Mouse (Mus musculus): ENCODE results near the gene Pde4c. TPM values are rescaled to one million over a fixed set of nuclear protein-coding genes. Genes with fewer than 3 reads are reported as not detected.

The Pde4c gene
- polyA plus RNA-seq, 1 experiment from 2014 or later, result 0.38 TPM

GRCm38 (mm10) chr8:70794215-70794614 lies 70.7 kb downstream of the Pde4c start:
- Histone ChIP-seq H3K4me3 (ENCODE audit: low read length) (no peak overlapping the region), H3K4me2 (ENCODE audit: low read depth, low read length) (no peak overlapping the region), H3K27me3 (ENCODE audit: control insufficient read depth, insufficient read depth, low read length) (peaks cover 13% of the 10 kb centered on the region), H3K36me3 (ENCODE audit: control insufficient read depth, insufficient read depth) (no peaks in the 10 kb centered on the region), H3K27ac (ENCODE audit: low read length) (no peak overlapping the region), H3K9me3 (replicated peaks; ENCODE audit: control insufficient read depth, low read length) (no peaks in the 10 kb centered on the region), H3K4me1 (ENCODE audit: control insufficient read depth, insufficient read depth, low read length) (peaks cover 29% of the 10 kb centered on the region), H3K9ac (ENCODE audit: low read length) (no peak overlapping the region)
- ATAC-seq (replicated peaks; ENCODE audit: extremely low read depth, insufficient read depth, low FRiP score), result no peak
- WGBS, result 80% methylated on average over 2 of the region's 2 CpGs

- Histone ChIP-seq H3K9ac (ENCODE audit: low read length) (no peak overlapping the region), H3K9me3 (replicated peaks; ENCODE audit: control insufficient read depth, low read length) (no peaks in the 10 kb centered on the region), H3K4me2 (ENCODE audit: low read depth, low read length) (no peak overlapping the region), H3K27ac (ENCODE audit: low read length) (no peak overlapping the region), H3K4me1 (ENCODE audit: control insufficient read depth, insufficient read depth, low read length) (peaks cover 29% of the 10 kb centered on the region), H3K27me3 (ENCODE audit: control insufficient read depth, insufficient read depth, low read length) (peaks cover 24% of the 10 kb centered on the region), H3K36me3 (ENCODE audit: control insufficient read depth, insufficient read depth) (no peaks in the 10 kb centered on the region), H3K4me3 (ENCODE audit: low read length) (no peak overlapping the region)
- WGBS, result 84% methylated on average over 2 of the region's 2 CpGs
- no peak for ATAC-seq (replicated peaks; ENCODE audit: extremely low read depth, insufficient read depth, low FRiP score)
These were observed 71.8 kb downstream of the Pde4c start for GRCm38 (mm10) chr8:70795370-70795769.

GRCm38 (mm10) chr8:70796403-70797080 lies 73.0 kb downstream of the Pde4c start:
- Histone ChIP-seq H3K4me2 (ENCODE audit: low read depth, low read length) (peak overlapping the region; percentile 82), H3K9ac (ENCODE audit: low read length) (peak overlapping the region; percentile 69), H3K27ac (ENCODE audit: low read length) (no peak overlapping the region), H3K4me3 (ENCODE audit: low read length) (peak overlapping the region; percentile 63), H3K4me1 (ENCODE audit: control insufficient read depth, insufficient read depth, low read length) (peaks cover 20% of the 10 kb centered on the region), H3K9me3 (replicated peaks; ENCODE audit: control insufficient read depth, low read length) (no peaks in the 10 kb centered on the region), H3K27me3 (ENCODE audit: control insufficient read depth, insufficient read depth, low read length) (peaks cover 28% of the 10 kb centered on the region), H3K36me3 (ENCODE audit: control insufficient read depth, insufficient read depth) (no peaks in the 10 kb centered on the region)
- no peak for ATAC-seq (replicated peaks; ENCODE audit: extremely low read depth, insufficient read depth, low FRiP score)
- 3% methylated on average over 54 of the region's 54 CpGs for WGBS

GRCm38 (mm10) chr8:70797081-70798070 lies 73.9 kb downstream of the Pde4c start:
- Histone ChIP-seq H3K9ac (ENCODE audit: low read length) (peak overlapping the region; percentile 67), H3K27ac (ENCODE audit: low read length) (0 out of 2 replicates have a peak overlapping the region, but pooled peaks have one; percentile 35), H3K4me1 (ENCODE audit: control insufficient read depth, insufficient read depth, low read length) (peaks cover 16% of the 10 kb centered on the region), H3K9me3 (replicated peaks; ENCODE audit: control insufficient read depth, low read length) (no peaks in the 10 kb centered on the region), H3K27me3 (ENCODE audit: control insufficient read depth, insufficient read depth, low read length) (peaks cover 29% of the 10 kb centered on the region), H3K4me2 (ENCODE audit: low read depth, low read length) (peak overlapping the region; percentile 82), H3K36me3 (ENCODE audit: control insufficient read depth, insufficient read depth) (no peaks in the 10 kb centered on the region), H3K4me3 (ENCODE audit: low read length) (peak overlapping the region; percentile 63)
- under 1% methylated on average over 57 of the region's 57 CpGs for WGBS
- ATAC-seq (replicated peaks; ENCODE audit: extremely low read depth, insufficient read depth, low FRiP score), result peak; percentile 77

- Histone ChIP-seq H3K27ac (ENCODE audit: low read length) (no peak overlapping the region), H3K9me3 (replicated peaks; ENCODE audit: control insufficient read depth, low read length) (no peaks in the 10 kb centered on the region), H3K27me3 (ENCODE audit: control insufficient read depth, insufficient read depth, low read length) (peaks cover 30% of the 10 kb centered on the region), H3K4me2 (ENCODE audit: low read depth, low read length) (peak overlapping the region; percentile 82), H3K4me1 (ENCODE audit: control insufficient read depth, insufficient read depth, low read length) (peaks cover 11% of the 10 kb centered on the region), H3K36me3 (ENCODE audit: control insufficient read depth, insufficient read depth) (no peaks in the 10 kb centered on the region), H3K9ac (ENCODE audit: low read length) (peak overlapping the region; percentile 67; the same call in 1 of the 2 replicates), H3K4me3 (ENCODE audit: low read length) (peak overlapping the region; percentile 63; the same call in 1 of the 2 replicates)
- ATAC-seq (replicated peaks; ENCODE audit: extremely low read depth, insufficient read depth, low FRiP score), result no peak
- 15% methylated on average over 15 of the region's 15 CpGs for WGBS
These were observed 74.8 kb downstream of the Pde4c start for GRCm38 (mm10) chr8:70798281-70798680.

GRCm38 (mm10) chr8:70800648-70801047 lies 77.1 kb downstream of the Pde4c start:
- no peak overlapping the region for H3K4me2 ChIP-seq (ENCODE audit: low read depth, low read length)
- no peaks in the 10 kb centered on the region for H3K36me3 ChIP-seq (ENCODE audit: control insufficient read depth, insufficient read depth)
- H3K27ac ChIP-seq (ENCODE audit: low read length), result no peak overlapping the region
- ATAC-seq (replicated peaks; ENCODE audit: extremely low read depth, insufficient read depth, low FRiP score), result no peak
- no peak overlapping the region for H3K9ac ChIP-seq (ENCODE audit: low read length)
- no peak overlapping the region for H3K4me3 ChIP-seq (ENCODE audit: low read length)
- peaks cover 22% of the 10 kb centered on the region for H3K4me1 ChIP-seq (ENCODE audit: control insufficient read depth, insufficient read depth, low read length)
- no peaks in the 10 kb centered on the region for H3K9me3 ChIP-seq (replicated peaks; ENCODE audit: control insufficient read depth, low read length)
- peaks cover 36% of the 10 kb centered on the region for H3K27me3 ChIP-seq (ENCODE audit: control insufficient read depth, insufficient read depth, low read length)
- WGBS, result 55% methylated on average over 10 of the region's 10 CpGs

Small RNAs within 50 kb of the gene (microRNA-seq; reads per million reads assigned to microRNA genes)
- gene Mir7240, result 0.59 reads per million

Other genes starting within 250 kb of the Pde4c start
- gene Klhl26, start 246.8 kb upstream of the Pde4c start, polyA plus RNA-seq (2015; fragmentation: Nextera tagmentation; extraction: Ambion mirVana), result 9.9 and 12.4 TPM in 2 replicates
- 0.13 and 0.41 TPM in 2 replicates for gene Tmem59l, start 236.4 kb upstream of the Pde4c start, polyA plus RNA-seq (2015; fragmentation: Nextera tagmentation; extraction: Ambion mirVana)
- 3.2 and 17.8 TPM in 2 replicates for gene Crlf1, start 230.6 kb upstream of the Pde4c start, polyA plus RNA-seq (2015; fragmentation: Nextera tagmentation; extraction: Ambion mirVana)
- gene Rex1bd, start 217.0 kb upstream of the Pde4c start, polyA plus RNA-seq (2015; fragmentation: Nextera tagmentation; extraction: Ambion mirVana), result 122 and 129 TPM in 2 replicates
- gene Uba52, start 212.9 kb upstream of the Pde4c start, polyA plus RNA-seq (2015; fragmentation: Nextera tagmentation; extraction: Ambion mirVana), result 691 and 770 TPM in 2 replicates
- 273 and 275 TPM in 2 replicates for gene Fkbp8, start 196.0 kb upstream of the Pde4c start, polyA plus RNA-seq (2015; fragmentation: Nextera tagmentation; extraction: Ambion mirVana)
- gene Kxd1, start 195.8 kb upstream of the Pde4c start, polyA plus RNA-seq (2015; fragmentation: Nextera tagmentation; extraction: Ambion mirVana), result 74.4 and 77.6 TPM in 2 replicates
- 14.0 and 15.4 TPM in 2 replicates for gene Ell, start 184.3 kb upstream of the Pde4c start, polyA plus RNA-seq (2015; fragmentation: Nextera tagmentation; extraction: Ambion mirVana)
- gene Isyna1, start 129.3 kb upstream of the Pde4c start, polyA plus RNA-seq (2015; fragmentation: Nextera tagmentation; extraction: Ambion mirVana), result 111 and 117 TPM in 2 replicates
- 68.4 and 69.5 TPM in 2 replicates for gene Ssbp4, start 114.8 kb upstream of the Pde4c start, polyA plus RNA-seq (2015; fragmentation: Nextera tagmentation; extraction: Ambion mirVana)
- 1.8 and 2.3 TPM in 2 replicates for gene Lrrc25, start 107.6 kb upstream of the Pde4c start, polyA plus RNA-seq (2015; fragmentation: Nextera tagmentation; extraction: Ambion mirVana)
- 1.2 and 1.6 TPM in 2 replicates for gene Gdf15, start 91.3 kb upstream of the Pde4c start, polyA plus RNA-seq (2015; fragmentation: Nextera tagmentation; extraction: Ambion mirVana)
- gene Pgpep1, start 63.3 kb upstream of the Pde4c start, polyA plus RNA-seq (2015; fragmentation: Nextera tagmentation; extraction: Ambion mirVana), result 35.5 and 36.7 TPM in 2 replicates
- gene Lsm4, start 50.5 kb upstream of the Pde4c start, polyA plus RNA-seq (2015; fragmentation: Nextera tagmentation; extraction: Ambion mirVana), result 252 and 258 TPM in 2 replicates
- gene Jund, start 24.8 kb upstream of the Pde4c start, polyA plus RNA-seq (2015; fragmentation: Nextera tagmentation; extraction: Ambion mirVana), result 58.7 and 59.3 TPM in 2 replicates
- 0.05 TPM in 1 of 2 replicates, not detected in the other for gene Iqcn, start 20.3 kb upstream of the Pde4c start, polyA plus RNA-seq (2015; fragmentation: Nextera tagmentation; extraction: Ambion mirVana)
- gene Gm3336, start 5.2 kb upstream of the Pde4c start, polyA plus RNA-seq (2015; fragmentation: Nextera tagmentation; extraction: Ambion mirVana), result not detected in 2 replicates
- 29.1 and 30.0 TPM in 2 replicates for gene Rab3a, start 31.0 kb downstream of the Pde4c start, polyA plus RNA-seq (2015; fragmentation: Nextera tagmentation; extraction: Ambion mirVana)
- gene Mpv17l2, start 37.2 kb downstream of the Pde4c start, polyA plus RNA-seq (2015; fragmentation: Nextera tagmentation; extraction: Ambion mirVana), result 44.0 and 50.5 TPM in 2 replicates
- 42.1 and 43.3 TPM in 2 replicates for gene Pik3r2, start 53.0 kb downstream of the Pde4c start, polyA plus RNA-seq (2015; fragmentation: Nextera tagmentation; extraction: Ambion mirVana)
- gene Mast3, start 81.3 kb downstream of the Pde4c start, polyA plus RNA-seq (2015; fragmentation: Nextera tagmentation; extraction: Ambion mirVana), result 7.3 and 9.3 TPM in 2 replicates
- gene Il12rb1, start 84.7 kb downstream of the Pde4c start, polyA plus RNA-seq (2015; fragmentation: Nextera tagmentation; extraction: Ambion mirVana), result 0.77 and 1.6 TPM in 2 replicates
- gene Arrdc2, start 116.0 kb downstream of the Pde4c start, polyA plus RNA-seq (2015; fragmentation: Nextera tagmentation; extraction: Ambion mirVana), result 3.7 and 3.8 TPM in 2 replicates
- gene Kcnn1, start 139.5 kb downstream of the Pde4c start, polyA plus RNA-seq (2015; fragmentation: Nextera tagmentation; extraction: Ambion mirVana), result 4.1 and 4.2 TPM in 2 replicates
- 82.3 and 91.8 TPM in 2 replicates for gene Ccdc124, start 150.2 kb downstream of the Pde4c start, polyA plus RNA-seq (2015; fragmentation: Nextera tagmentation; extraction: Ambion mirVana)
- 0.31 and 0.43 TPM in 2 replicates for gene Slc5a5, start 169.0 kb downstream of the Pde4c start, polyA plus RNA-seq (2015; fragmentation: Nextera tagmentation; extraction: Ambion mirVana)
- 2,334 and 2,733 TPM in 2 replicates for gene Rpl18a, start 173.7 kb downstream of the Pde4c start, polyA plus RNA-seq (2015; fragmentation: Nextera tagmentation; extraction: Ambion mirVana)
- 36.9 and 38.1 TPM in 2 replicates for gene Map1s, start 182.2 kb downstream of the Pde4c start, polyA plus RNA-seq (2015; fragmentation: Nextera tagmentation; extraction: Ambion mirVana)